Mouse (Mus musculus) adrenal gland, postnatal 25 days (tissue): Measurements from ENCODE around the gene C2cd2l. TPM values are rescaled to one million over a fixed set of nuclear protein-coding genes. Genes with fewer than 3 reads are reported as not detected.
"Not testable (repeated sequence)": the region's sequence is repeated elsewhere in the genome, so short reads cannot be mapped to it uniquely, and the experiment has no call there.

Experiments
- DNase-seq: peaks from one replicate; pipeline ENCODE4 v3.0.0; 2021; ENCODE audit warnings: mixed read lengths
- total RNA-seq: library from RNA; stranded (reverse); gene quantifications from 2 replicates; pipeline ENCODE4 v1.2.3, GENCODE M21; 2021

C2cd2l gene
- total RNA-seq, 1 experiment from 2014 or later, result 43.3 TPM

DNA sequence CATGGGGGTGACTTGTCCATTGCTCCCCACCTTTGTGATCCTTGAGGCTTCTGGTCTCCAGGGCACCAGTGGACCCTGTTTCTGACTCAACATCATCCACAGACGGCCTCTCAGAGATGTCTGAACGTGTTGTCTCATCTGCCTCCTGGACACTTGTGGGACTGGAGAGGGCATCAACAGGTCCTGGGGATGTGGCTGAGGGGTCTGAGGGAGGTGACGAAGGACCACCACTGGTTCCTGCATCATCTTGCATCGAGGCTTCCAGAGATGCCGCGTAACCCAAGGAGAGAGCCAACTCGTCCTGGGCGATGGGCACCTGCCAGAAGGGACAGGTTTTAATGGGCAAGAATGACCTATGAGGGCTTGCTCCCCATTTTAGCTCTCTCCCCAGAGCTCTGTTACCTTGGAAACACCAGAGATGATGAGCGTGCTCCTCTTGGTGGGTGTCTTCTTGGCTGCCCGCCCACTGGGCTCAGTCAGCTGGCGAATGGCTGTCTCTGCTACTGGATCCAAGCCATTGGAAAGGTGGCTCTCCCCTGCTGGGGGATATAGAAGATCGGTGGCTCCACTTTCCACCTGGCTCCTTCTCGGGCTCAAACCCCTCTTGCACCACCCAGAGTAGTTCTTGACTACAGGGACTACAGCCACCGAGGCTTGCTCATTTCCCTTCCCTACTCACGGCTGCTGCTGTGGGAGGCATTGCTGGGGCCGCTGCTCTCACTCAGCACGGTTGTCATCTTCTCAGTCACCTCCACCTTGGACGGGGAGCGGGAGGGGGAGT is 6.4 kb downstream of the C2cd2l start:
- no peak for DNase-seq

DNA sequence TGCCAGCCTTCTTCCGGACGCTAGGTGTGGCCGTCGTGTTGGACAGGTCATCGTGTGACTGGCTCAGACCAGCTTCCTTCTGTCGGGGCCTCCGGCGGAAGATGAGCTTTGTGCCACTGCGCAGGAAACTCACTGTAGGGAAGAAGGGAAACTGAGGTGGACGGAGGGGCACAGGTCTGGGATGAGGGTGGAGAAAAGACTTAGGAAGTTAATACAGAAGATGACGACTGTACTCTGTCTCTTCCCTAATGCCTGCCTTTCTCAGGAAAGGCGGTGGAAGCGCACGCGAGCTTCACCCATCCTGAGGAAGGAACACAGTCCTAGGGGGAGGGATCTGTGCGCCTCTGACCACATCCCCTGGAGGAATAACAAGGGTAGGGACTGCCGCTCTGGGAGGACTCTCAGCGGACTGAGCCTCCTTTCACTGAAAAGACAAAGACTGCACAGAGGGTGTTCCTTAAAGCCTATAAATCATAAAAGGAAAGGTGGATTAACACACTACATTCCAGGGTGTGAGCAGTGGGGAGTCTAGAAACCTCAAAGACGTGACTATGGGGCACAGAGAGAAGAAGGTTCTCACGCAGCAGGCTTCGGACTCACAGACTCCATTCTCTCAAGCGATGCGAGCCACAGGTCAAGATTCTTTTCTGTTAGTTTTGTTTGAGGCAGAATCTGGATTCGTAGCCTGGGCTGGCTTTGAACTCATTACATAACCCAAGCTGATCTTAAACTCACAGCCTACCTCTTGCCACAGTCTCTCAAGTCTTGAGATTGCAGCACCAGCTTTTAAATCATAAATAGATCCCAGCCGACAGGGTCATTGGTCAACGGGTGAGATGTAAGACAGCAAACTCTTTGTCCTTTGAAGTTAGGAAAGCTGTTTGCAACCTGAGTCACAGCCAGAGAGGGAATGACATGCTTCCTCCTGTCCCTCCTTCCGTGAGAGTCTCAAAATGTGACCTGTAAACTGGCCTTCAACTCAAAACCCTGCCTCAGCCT is 8.7 kb downstream of the C2cd2l start:
- no peak for DNase-seq

DNA sequence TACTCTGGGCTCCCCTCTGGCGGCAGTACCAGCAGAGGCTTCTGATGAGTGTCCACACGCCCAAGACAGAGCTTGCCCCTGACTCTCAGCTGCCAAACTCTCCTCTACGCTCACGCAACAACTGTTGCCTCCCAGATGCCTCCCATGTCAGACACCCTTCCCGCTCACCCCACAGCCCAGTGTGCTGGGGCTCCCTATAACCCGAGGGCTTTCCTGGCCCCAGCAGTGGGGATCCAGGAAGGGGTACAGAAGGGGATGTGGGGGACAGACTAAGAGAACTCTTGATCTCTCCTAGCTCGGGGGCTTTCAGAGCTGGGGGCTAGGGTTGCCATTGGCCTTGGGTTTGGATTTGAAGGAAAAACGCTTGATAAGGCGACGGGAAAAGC is 9.3 kb downstream of the C2cd2l start:
- DNase-seq, result no peak

DNA sequence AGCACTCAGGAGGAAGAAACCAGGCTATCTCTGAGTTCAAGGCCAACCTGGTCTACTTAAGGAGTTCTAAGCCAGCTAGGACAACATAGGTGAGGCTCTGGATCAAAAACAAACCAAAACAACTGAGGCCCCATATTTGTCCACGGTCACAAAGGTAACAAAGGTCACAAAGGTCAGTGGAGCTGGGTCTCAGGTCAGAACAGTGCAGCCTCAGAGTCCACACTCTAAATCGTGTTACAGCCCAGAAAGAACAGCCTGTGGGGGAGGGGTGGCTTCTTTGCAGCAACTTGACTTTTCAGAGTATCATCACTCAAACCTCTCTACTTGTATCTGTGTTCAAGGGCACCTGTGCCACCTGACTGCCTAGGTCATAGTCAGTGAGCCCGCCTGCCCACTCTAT is 10.3 kb downstream of the C2cd2l start:
- no peak for DNase-seq

DNA sequence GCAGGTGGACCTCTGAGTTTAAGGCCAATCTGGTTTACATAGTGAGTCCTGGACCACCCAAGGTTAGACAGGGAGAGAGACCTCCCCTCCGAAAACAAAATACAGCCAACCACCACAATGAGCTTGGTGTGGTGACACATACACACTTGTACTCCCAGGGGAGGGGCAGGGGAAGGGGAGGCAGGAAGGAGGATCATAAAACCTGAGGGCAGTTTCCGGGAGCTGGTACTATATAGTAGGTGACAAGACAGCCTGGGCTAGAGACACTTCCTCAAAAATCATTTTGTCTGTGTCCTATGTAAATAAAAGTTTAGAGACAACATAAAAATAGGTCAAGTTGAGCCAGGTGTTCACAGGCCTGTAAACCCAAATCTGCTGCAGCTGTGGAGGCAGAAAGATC is 12.8 kb downstream of the C2cd2l start:
- DNase-seq, result no peak

DNA sequence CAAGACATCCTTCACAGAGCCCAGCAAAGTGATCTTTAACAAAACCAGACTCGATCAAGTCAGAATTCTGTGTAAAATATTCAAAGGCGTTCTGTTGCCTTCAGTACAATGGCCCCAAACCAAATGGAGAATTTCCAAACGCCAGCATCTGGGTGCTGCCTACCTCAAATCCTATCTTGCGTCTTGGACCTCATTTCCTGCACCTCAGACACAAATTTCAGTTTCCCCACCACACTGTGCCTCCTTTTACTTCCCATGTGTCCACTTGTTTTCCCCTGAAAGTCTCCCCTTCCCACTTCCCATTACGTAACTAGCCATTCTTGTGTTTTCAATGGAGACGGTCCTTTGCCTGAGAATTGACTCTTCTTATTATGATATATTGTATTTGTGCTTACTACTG is 13.6 kb downstream of the C2cd2l start:
- DNase-seq, result no peak

DNA sequence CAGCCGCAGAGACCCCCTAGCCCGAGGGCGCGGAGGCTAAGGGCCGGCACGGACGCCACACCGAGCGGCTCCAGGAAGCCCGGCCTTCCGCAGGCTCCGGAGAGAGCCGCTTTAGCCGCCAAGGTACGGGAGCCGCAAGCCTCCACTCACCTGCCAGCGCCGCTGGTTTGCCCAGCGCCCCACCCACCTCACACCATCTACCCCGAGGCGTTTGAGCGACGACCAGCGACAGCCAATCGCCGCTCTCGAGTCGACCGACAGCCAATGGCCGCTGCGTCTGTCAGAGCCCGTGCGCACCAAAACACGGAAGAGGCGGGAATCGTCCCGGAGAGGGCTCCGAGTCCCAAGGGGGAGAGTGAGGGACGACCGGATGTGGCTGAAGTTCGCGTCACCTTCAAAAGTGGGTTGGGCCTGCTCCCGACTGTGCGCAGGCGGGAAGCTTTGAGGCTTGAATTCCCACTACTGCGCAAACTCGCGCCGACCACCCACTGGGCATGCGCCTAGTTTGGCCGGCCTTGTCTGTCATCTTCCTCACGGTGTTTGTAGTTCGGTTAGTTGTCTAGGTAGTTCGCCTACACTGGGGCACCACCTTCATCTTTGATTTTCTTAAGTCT is 14.5 kb downstream of the C2cd2l start, which contains the start of gene Hinfp:
Hinfp (minus strand) TSS at position 206 of the 614 bp plus-strand sequence.
- peak; percentile 96 for DNase-seq

DNA sequence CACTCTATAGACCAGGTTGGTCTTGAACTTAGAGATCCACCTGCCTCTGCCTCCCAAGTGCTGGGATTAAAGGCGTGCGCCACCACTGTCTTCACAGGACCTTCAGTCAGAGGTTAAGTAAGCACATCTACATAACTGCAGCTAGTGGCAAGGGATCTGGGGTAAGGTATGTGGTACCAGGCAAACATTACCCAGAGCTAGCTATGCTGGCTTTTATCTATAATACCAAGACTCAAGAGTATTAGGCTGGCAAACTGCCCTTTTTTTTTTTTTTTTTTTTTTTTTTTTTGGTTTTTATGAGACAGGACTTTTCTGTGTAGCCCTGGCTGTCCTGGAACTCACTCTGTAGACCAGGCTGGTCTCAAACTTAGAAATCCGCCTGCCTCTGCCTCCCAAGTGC is 20.1 kb downstream of the C2cd2l start:
- DNase-seq, result not testable (repeated sequence)

DNA sequence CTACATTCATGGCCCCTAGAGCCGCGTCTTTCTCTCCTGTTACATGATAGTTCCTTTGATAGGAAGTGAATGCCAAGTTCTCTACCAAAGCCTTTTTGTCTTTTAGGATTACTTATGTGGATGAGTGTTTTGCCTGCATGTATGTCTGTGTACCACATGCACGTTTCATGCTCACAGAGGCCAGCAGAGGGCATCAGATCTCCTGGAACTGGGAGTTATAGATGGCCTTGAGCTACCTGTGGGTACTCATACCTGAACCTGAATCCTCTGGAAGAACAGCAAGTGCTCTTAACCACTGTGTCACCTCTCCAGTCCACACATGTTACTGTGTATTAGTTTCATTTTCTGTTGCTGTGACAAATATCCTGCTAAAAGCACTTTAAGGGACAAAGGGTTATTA is 27.6 kb downstream of the C2cd2l start:
- peak; percentile 35 for DNase-seq

DNA sequence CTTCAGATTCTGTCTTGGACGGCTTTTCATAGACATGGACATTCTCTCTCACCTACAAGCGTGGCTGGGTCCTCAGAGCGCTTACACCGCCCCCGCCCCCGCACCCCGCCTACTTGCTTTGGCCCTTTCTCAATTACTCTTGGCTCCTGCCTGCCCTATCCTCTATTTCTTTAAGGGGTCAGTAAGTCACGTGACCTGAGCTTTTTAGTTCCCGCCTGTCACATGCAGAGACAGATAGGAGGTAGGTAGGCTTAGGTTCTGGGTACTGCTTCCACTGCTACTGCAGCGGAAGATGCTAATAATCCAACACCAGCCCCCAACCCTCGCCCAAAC is 31.2 kb downstream of the C2cd2l start:
- DNase-seq, result no peak

DNA sequence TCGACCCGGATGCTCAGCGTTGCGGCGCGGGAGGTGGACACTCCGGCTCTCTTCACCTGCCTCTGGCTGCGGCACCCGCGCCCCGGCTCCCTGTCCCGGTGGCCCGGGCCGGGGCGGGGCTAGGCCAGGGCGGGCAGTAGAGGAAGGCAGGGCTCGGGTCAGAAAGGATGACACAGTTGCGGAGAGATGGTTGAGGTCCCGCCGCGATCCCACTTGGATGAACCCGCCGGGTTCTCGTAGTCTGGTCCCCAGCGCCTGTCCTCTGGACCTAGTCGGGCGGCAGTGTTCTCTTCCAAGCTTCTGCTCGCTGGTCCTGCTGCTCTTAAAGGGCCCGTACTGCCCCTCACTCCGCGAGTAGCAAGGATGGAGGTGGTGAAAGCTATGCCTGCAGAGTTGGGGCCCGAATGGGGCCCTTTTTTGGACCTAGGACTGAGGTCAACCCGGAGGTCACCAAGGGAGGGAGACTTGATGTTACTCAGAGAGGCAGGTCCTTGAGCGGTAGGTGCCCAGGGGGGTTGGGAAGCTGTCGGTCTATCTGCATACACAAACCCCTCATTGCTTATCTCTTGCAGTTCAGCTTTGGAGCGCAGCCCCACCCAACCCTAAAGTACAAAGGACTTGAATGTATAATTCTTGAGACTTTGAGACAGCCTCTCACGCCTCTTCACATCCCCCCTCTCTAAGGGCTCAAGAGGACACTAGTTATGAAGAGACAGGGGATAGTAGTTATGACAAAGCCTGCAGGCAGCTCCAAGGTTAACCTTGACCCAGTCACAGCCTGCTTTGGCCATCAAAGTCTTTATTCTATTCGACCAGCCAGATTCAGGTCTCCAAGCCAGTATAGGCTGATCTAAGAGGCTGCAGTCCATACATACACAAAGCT is 31.8 kb downstream of the C2cd2l start, which contains the start of gene Abcg4:
Abcg4 (minus strand) TSS at position 540 of the 883 bp plus-strand sequence.
- DNase-seq, result peak; percentile 61

DNA sequence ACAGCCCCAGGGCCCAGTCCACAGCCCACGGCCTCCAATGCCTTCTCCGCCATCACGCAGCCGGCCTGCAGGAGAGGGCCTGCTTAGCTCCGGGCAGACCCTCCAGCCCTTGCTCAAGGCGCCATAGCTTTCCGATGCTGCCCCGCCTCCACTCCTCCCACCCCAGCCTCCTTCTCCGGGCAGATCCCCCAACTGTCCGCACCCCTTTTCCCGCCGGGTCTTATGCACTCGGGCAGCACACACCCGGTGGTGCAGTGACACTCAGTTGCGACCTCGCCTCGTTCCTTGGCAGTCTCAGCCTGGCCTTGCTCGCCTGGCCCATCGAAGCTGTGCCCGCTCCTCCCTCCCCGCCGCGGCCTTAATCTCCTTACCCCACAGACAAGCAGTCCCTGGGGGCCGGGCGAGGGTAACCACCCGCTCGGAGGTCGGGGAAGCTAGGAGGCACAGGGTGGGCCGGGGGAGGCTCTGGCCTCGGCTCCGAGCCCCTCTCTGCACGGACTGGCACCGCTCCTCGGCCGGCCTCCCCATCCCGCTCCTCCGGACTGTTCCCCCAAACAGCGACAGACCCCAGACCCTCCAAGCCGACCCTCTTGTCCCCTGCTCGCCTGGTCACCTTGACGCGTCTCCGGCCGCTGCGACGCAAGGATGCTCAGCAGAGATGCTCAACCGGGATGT is 32.5 kb downstream of the C2cd2l start:
- DNase-seq, result peak; percentile 58

DNA sequence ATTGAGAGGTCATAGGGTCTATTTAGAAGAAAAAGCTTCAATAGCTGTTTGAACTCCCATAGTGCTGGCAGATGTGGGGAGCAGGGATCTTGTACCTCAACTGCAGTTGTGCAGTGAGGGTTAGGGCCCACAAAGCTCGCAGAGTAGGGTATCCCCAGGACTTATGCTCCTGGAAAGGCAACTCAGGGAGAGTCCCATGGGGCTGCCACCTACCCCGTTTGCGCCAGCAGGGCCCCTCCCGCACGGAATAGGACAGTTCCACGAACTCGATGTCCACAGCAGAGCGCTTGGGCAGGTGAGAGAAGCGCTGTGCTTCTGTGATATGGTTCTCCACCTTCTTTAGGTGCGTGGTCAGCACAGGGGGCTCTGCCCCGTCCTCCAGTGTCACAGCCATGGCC is 33.1 kb downstream of the C2cd2l start:
- no peak for DNase-seq

DNA sequence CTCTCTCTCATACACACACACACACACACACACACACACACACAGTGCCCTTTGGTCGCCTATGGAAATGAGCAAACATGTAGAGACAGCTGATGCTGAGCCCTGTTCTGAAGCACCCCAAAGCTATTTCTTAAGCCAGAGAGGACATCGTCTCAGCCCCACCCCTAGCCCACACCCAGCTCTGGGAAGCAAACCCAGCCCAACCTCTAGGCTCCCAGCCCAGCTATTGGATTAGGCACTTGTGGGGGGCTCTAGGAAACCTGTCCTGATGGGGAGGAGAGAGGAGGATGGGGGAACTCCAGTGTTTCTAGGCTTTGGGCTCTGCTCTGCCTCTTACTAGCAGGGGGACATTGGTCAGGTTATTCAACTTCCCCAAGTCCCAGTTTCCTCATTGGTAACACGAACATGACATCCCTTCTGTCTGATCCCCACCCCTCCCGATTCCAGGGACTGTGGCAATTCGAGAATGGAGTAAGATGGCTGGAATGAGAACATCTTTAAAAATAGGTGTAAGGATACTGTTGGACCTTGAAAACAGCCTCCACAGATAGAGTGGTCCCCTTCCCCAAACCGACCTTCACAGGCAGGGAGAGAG is 33.7 kb downstream of the C2cd2l start:
- DNase-seq, result no peak

DNA sequence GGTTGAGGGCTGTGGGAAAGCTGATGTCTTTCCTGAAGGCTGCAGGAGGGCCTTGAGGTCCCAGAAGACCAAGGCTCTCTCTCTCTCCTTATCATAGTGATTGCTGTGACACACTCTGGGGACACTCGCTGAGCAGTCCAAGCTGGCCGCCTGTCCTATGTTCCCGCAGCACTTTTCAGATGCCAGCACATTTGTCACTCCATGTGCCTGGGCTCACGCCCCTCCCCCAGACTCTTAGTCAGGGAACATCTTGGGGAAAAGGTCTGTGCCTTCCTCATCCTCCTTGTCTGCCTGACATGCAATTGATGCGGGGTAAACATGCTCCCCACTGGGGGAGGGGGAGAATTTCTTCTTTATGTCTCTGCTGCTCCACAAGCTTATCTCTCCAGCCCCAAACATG is 36.9 kb downstream of the C2cd2l start:
- peak; percentile 53 for DNase-seq

DNA sequence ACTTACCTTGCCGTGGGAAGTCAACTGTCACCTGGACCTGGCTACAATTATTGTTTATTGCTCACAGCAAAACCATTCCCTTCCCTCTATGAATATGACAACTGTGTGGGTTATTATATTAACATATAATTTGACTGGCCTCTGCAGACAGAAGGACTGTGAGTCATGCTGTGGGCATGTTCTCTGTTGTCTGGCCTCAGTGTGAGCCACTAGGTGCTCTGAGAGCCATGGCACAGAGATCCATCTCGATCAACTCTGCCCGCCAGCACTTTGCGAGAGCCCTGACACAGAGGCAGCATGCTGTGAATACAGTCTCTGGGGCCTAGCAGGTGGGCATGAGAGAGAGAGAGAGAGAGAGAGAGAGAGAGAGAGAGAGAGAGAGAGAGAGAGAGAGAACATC is 50.1 kb downstream of the C2cd2l start:
- peak; percentile 31 for DNase-seq

DNA sequence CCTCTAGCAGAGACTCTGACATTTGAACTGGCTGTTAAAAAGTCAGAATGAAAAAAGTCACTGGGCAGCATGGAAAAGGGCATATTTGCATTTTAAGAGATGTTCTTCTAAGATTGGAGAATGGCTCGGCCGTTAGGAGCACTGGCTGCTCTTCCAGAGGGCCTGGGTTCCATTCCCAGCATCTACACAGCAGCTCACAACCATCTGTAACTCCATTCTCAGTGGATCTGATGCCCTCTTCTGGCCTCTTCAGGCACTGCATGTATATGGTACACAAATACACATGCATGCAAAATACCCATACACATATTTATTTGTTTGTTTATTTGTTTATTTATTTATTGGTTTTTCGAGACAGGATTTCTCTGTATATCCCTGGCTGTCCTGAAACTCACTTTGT is 51.0 kb downstream of the C2cd2l start:
- no peak for DNase-seq

DNA sequence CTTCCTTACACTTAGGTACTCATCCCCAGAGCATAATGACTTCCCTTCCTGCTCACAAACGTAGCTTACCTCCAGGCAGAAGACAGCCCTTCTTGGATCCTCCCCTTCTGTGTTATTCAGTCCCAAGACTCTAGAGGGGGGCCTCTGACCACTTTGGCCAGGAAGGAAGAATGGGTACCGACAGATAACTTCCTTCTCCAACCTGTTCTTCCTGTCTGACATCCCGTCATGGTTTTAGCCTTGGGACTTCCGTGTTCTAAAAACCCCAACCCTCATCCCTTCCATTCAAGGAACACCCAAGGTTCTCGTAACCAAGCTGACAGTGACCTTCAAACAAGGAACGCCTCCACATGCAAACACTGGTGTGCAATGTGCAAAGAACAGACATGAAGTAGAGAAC is 51.7 kb downstream of the C2cd2l start, which contains the start of gene Nlrx1:
Nlrx1 (minus strand) TSS at position 168 of the 400 bp plus-strand sequence.
- DNase-seq, result no peak

DNA sequence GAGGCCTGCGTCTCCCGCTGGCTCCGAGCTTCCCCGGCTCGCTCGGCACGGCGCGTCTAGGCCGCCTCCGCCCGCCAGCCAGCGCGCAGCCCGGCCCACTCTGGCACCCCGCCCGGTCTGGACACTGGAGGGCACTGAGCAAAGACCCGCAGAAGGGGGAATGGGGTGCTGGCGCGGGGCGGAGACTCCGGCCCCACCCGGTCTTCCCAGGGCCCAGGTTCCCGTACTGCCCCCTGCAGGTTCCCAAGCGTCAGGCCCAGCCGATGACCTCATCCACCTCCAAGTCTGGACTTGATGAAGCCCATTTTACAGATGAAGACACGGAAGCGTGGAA is 52.1 kb downstream of the C2cd2l start:
- peak; percentile 96 for DNase-seq

DNA sequence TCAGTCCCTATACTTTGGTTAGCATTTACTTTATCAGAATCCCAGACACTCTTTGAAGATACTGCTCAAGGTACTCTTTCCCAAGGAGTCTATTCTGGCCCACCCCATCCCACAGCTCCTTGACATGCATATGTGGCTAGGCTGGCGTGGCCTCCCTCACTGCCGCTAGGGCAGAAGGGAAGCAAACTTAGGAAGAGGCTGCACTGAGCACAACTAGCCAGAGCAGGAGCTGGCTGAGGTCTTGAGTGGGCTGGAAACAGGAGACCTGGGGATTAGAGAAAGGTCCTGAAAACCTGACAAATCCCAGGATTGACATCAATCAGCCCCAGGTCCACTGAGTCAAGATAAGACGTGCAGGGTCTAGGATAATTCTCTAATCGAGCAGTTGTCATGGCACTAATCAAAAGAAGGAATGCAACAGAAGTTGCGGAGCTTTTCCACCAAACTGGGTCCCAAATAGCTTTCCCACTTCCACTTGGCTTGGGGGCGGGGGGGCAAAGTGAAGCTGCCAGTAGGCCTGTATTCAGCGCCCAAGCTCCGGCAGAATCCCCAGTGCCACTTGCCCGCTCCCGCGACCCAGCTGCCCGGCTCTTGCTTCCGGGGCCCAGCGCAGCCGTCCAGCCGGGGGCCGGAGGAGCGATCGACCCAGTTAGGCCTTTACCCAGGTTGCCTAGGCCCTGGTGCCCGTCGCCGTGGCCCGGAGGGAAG is 52.6 kb downstream of the C2cd2l start:
- DNase-seq, result peak; percentile 40
